Mouse (Mus musculus) liver, postnatal 0 days (tissue): Measurements from ENCODE around the gene Gstp3. TPM values are rescaled to one million over a fixed set of nuclear protein-coding genes. Genes with fewer than 3 reads are reported as not detected.

Experiments
- ATAC-seq: fragments of 200-750 bp; cut with Nextera tagmentation; 2 replicates; pipeline ENCODE4 v1.8.0; 2017; ENCODE audit warnings: mild to moderate bottlenecking, moderate library complexity
- DNase-seq: peaks from one replicate; pipeline ENCODE4 v3.0.0-alpha.2; 2016
- H3K27ac ChIP-seq: fragments of 300-500 bp; sonication (generic); 2 replicates; pipeline ENCODE4 v1.5.1; 2014; ENCODE audit warnings: antibody characterized with exemption, moderate library complexity, mild to moderate bottlenecking, low read depth
- H3K27me3 ChIP-seq: fragments of 300-500 bp; sonication (generic); 2 replicates; pipeline ENCODE4 v1.6.1; 2014; ENCODE audit warnings: low read length, control low read depth, mixed read lengths; ENCODE audit not compliant: insufficient read depth
- H3K36me3 ChIP-seq: fragments of 300-500 bp; sonication (generic); replicated peaks from 2 replicates; pipeline ENCODE4 v1.6.1; 2014; ENCODE audit warnings: mild to moderate bottlenecking, control low read depth, low read length, moderate library complexity, mixed read lengths; ENCODE audit not compliant: insufficient read depth
- H3K4me1 ChIP-seq: fragments of 300-500 bp; sonication (generic); 2 replicates; pipeline ENCODE4 v1.6.1; 2014; ENCODE audit warnings: antibody characterized with exemption, mild to moderate bottlenecking, control low read depth; ENCODE audit not compliant: insufficient read depth
- H3K4me2 ChIP-seq: fragments of 300-500 bp; sonication (generic); 2 replicates; pipeline ENCODE4 v1.6.1; 2014; ENCODE audit warnings: low read depth, mild to moderate bottlenecking, low read length, moderate library complexity, mixed read lengths
- H3K4me3 ChIP-seq: fragments of 300-500 bp; sonication (generic); 2 replicates; pipeline ENCODE4 v1.5.1; 2014; ENCODE audit warnings: low read depth, low read length
- H3K9ac ChIP-seq: fragments of 300-500 bp; sonication (generic); replicated peaks from 2 replicates; pipeline ENCODE4 v1.6.1; 2014; ENCODE audit warnings: mild to moderate bottlenecking, moderate library complexity
- H3K9me3 ChIP-seq: fragments of 300-500 bp; sonication (generic); 2 replicates; pipeline ENCODE4 v1.6.1; 2016; ENCODE audit warnings: mild to moderate bottlenecking, control low read depth, low read length, mixed read lengths
- CTCF ChIP-seq: sonication (generic); IDR thresholded peaks from 2 replicates; pipeline ENCODE4 v1.5.1; 2016; ENCODE audit warnings: antibody characterized with exemption, low read depth
- EP300 ChIP-seq: IDR thresholded peaks from 2 replicates; pipeline ENCODE4 v1.6.1; 2016; ENCODE audit warnings: antibody characterized with exemption, low read depth, mild to moderate bottlenecking
- WGBS: fragments of 180-500 bp; shearing (Covaris S2); extraction: QIAGEN DNeasy Blood & Tissue Kit; methylation state at CpG from one replicate; pipeline ENCODE4 v1.1.7; 2014; ENCODE audit not compliant: insufficient replicate concordance; 5-methylcytosine and 5-hydroxymethylcytosine counted together
- polyA plus RNA-seq: library from polyadenylated mRNA; unstranded; fragments of >200 nt; fragmentation: Nextera tagmentation; extraction: Ambion mirVana; gene quantifications from 2 replicates; pipeline ENCODE4 v1.2.1, GENCODE M21; 2015

Gene Gstp3
- polyA plus RNA-seq, 1 experiment from 2014 or later, result 64.5 TPM

DNA sequence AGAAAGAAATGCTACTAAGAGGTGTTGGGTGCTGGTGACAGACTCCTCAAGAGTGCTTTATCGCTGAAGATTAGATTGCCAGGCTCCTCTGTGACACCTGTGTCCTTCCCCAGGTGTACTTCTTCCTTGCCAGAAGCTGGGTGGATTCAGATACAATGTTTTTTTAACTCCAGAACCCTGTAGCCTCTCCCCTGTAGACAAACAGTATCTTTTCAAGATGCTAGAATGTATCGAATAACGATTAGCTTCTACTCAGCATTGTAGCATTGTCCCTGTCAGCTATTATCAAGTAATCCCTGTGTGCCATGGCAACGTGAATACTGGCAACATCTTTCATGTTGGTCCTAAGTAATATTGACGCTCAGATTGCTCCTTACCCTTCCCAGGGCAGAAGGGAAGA, 25.6 kb downstream of the Gstp3 start:
- no peak overlapping the region for H3K9ac ChIP-seq
- no peaks in the 10 kb centered on the region for H3K36me3 ChIP-seq
- H3K4me2 ChIP-seq, result no peak overlapping the region
- DNase-seq (no peak), ATAC-seq (no peak)
- 51% methylated on average over 5 of the region's 5 CpGs for WGBS
- peak overlapping the region; percentile 75; the same call in 1 of the 2 replicates for H3K27ac ChIP-seq
- H3K4me1 ChIP-seq, result peaks cover 15% of the 10 kb centered on the region
- H3K4me3 ChIP-seq, result no peak overlapping the region
- no peaks in the 10 kb centered on the region for H3K9me3 ChIP-seq
- no peaks in the 10 kb centered on the region for H3K27me3 ChIP-seq
- no peak for TF ChIP-seq EP300
- no peak for TF ChIP-seq CTCF

DNA sequence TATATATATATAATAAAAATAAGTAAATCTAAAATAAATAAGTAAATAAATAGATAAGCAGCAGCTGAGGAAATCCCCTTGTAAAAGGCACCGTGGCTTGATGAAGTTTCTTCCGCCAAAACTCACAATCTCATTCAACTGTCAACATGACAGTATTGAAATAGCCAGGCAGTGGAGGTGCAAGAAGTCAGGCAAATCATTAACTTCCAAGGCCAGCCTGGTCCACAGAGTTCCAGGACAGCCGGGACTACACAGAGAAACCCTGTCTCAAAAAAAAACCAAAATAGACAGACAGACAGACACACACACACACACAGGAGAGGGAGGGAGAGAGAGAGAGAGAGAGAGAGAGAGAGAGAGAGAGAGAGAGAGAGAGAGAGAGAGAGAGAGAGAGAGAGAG, 26.1 kb downstream of the Gstp3 start:
- DNase-seq, result peak; percentile 46
- Histone ChIP-seq H3K27me3 (no peaks in the 10 kb centered on the region), H3K9me3 (no peaks in the 10 kb centered on the region), H3K4me1 (peaks cover 15% of the 10 kb centered on the region), H3K27ac (peak overlapping the region; percentile 75; the same call in 1 of the 2 replicates), H3K4me3 (no peak overlapping the region), H3K9ac (no peak overlapping the region), H3K4me2 (no peak overlapping the region), H3K36me3 (no peaks in the 10 kb centered on the region)
- 49% methylated on average over 3 of the region's 3 CpGs for WGBS
- TF ChIP-seq EP300 (no peak), CTCF (no peak)
- ATAC-seq, result peak; percentile 67

DNA sequence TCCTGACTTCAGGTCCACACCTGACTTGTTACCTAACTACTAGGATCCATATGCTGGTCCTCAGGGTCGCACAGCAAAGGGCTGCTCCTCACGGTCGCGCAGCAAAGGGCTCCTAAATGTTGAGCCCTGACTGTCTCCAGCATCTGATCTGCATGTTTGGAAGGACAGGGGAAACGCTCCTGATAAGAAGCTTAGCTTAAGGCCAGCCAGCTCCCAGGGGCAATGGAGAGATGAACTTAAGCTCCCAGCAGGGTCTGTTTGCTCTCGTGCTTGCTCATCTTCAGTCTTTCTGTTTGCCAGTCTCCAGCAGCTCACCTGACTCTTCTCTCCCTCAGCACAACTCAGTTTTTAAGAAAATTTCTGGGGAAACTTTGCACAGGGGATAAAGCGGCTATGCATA, 26.7 kb downstream of the Gstp3 start:
- no peak for TF ChIP-seq EP300
- TF ChIP-seq CTCF, result no peak
- Histone ChIP-seq H3K27ac (peak overlapping the region; percentile 75; the same call in 1 of the 2 replicates), H3K4me2 (no peak overlapping the region), H3K9me3 (no peaks in the 10 kb centered on the region), H3K4me1 (peaks cover 15% of the 10 kb centered on the region), H3K27me3 (no peaks in the 10 kb centered on the region), H3K9ac (no peak overlapping the region), H3K4me3 (no peak overlapping the region), H3K36me3 (no peaks in the 10 kb centered on the region)
- ATAC-seq, result no peak
- no peak for DNase-seq
- WGBS, result 62% methylated on average over 7 of the region's 7 CpGs

DNA sequence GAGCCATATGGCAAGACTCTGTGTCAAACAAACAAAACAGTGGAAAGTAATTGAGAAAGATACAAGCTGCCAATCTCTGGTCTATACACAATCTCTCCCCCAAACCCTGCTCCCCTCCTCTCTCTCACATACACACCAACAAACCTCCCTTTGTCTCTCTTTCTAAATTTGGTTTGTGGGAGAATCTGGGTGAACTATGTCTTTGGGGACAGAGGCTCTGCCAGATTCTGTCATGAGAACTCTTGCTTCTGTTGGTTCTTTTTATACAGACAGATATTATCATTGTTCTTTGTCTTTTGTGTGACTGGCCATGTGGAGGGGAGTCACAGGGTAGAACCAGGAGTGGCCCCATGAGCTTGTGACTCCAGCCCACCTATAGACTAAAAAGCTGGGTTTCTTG, 31.8 kb downstream of the Gstp3 start:
- no peak overlapping the region for H3K4me2 ChIP-seq
- no peaks in the 10 kb centered on the region for H3K9me3 ChIP-seq
- H3K36me3 ChIP-seq, result no peaks in the 10 kb centered on the region
- no peak overlapping the region for H3K27ac ChIP-seq
- H3K4me3 ChIP-seq, result no peak overlapping the region
- no peak for ATAC-seq
- H3K9ac ChIP-seq, result no peak overlapping the region
- DNase-seq, result no peak
- no peaks in the 10 kb centered on the region for H3K4me1 ChIP-seq
- no peaks in the 10 kb centered on the region for H3K27me3 ChIP-seq
- TF ChIP-seq EP300, result no peak
- TF ChIP-seq CTCF, result no peak

DNA sequence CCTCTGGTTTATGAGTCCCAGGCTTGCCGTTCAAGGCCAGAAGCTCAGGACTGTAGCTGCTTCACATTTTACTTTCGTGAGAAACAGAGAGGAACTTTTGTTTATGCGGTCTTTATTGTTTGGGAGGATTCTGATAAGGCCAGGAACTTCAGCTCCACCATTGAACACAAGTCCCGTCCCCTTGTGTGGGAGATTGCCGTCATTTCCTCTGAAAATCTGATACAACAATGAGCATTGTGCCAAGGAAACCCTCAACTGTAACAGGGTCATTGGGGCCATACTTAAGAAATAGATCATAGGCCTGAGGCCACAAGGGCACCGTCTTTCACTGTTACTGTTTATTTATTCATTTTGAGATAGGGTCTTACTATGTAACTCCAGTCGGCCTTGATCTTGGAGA, 36.2 kb downstream of the Gstp3 start:
- peaks cover 12% of the 10 kb centered on the region for H3K4me1 ChIP-seq
- no peak overlapping the region for H3K27ac ChIP-seq
- ATAC-seq (no peak), DNase-seq (no peak)
- no peak overlapping the region for H3K4me2 ChIP-seq
- no peaks in the 10 kb centered on the region for H3K9me3 ChIP-seq
- H3K27me3 ChIP-seq, result no peaks in the 10 kb centered on the region
- 65% methylated on average over 7 of the region's 7 CpGs for WGBS
- no peak overlapping the region for H3K9ac ChIP-seq
- TF ChIP-seq CTCF, result no peak
- H3K4me3 ChIP-seq, result no peak overlapping the region
- H3K36me3 ChIP-seq, result no peaks in the 10 kb centered on the region

DNA sequence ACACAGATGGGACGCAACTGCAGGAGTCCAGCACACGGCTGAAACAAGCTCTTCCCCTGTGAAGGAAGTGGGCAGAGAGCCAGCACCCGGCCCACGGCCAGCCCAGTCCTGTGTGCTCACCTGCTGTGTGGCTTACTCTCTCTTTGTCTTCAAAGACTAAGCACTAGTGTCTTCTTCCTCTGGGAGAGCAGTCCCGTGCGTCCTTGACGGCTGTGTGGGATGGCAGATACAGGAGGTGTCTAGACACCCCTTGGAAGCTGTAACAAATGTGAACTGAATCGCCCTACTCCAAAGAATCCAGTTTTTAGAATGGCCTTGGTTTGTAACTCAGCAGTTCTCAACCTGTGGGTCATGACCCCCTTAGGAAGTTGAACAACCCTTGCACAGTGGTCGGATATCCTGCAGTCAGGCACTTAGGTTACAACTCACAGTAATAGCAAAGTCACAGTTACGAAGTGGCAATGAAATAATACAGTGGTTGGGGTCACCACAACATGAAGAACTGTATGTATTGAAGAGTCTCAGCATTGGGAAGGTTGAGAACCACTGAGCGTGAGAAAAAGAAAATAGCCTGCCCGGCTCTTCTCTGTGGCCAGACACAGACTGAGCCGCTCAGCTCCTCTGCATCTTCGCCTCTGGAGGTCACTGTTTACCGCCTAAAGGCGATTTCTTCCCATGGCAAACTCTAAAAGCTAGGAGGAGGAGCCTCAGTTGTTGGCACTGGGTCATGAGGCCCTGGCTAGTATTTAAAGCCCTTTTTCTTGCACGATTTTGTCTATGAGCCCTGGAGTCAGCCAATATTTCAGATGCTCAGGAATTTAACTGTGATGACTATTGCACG, 40.4 kb downstream of the Gstp3 start:
- Histone ChIP-seq H3K4me2 (peak overlapping the region; percentile 36), H3K27me3 (no peaks in the 10 kb centered on the region), H3K27ac (peak overlapping the region; percentile 24; the same call in 1 of the 2 replicates), H3K4me3 (no peak overlapping the region), H3K4me1 (peaks cover 12% of the 10 kb centered on the region), H3K9ac (no peak overlapping the region), H3K9me3 (no peaks in the 10 kb centered on the region), H3K36me3 (no peaks in the 10 kb centered on the region)
- ATAC-seq (peak; percentile 88), DNase-seq (peak; percentile 80)
- WGBS, result 30% methylated on average over 18 of the region's 18 CpGs
- TF ChIP-seq EP300 (peak; percentile 18; the same call in 1 of the 2 replicates), CTCF (peak; percentile 90)
